Mouse (Mus musculus) layer of hippocampus, adult 11-12 months (tissue): ENCODE measurements at regions not wholly inside any gene's neighbourhood (a gene's known extent, or its start where the extent isn't known, plus 50 kb on each side); places are given as distances from the start of the nearest gene placed in this dataset.

Experiments used
- DNase-seq: peaks from one replicate; pipeline ENCODE4 v3.0.0; 2022; ENCODE audit warnings: low spot score

- DNase-seq: no peak
These were observed 69.5 kb downstream of the Ephb3 start for GRCm38 (mm10) chr16:21274012-21274528.

GRCm38 (mm10) chr16:21277789-21278342 is 73.3 kb downstream of the Ephb3 start:
- no peak for DNase-seq

GRCm38 (mm10) chr16:21278387-21278786 is 73.8 kb downstream of the Ephb3 start:
- no peak for DNase-seq

GRCm38 (mm10) chr16:21280200-21280627 is 75.7 kb downstream of the Ephb3 start:
- DNase-seq: no peak

GRCm38 (mm10) chr16:21281958-21282730 is 77.6 kb downstream of the Ephb3 start:
- DNase-seq: no peak

- peak; percentile 15 for DNase-seq
These were observed 81.5 kb downstream of the Ephb3 start for GRCm38 (mm10) chr16:21286099-21286498.

GRCm38 (mm10) chr16:21289528-21289927 is 85.0 kb downstream of the Ephb3 start:
- DNase-seq: peak; percentile 70

GRCm38 (mm10) chr16:21293010-21293409 is 88.5 kb downstream of the Ephb3 start:
- no peak for DNase-seq

- no peak for DNase-seq
These were observed 89.0 kb downstream of the Ephb3 start for GRCm38 (mm10) chr16:21293569-21293968.

- no peak for DNase-seq
These were observed 90.3 kb downstream of the Ephb3 start for GRCm38 (mm10) chr16:21294677-21295411.

GRCm38 (mm10) chr16:21295956-21296733 is 91.6 kb downstream of the Ephb3 start:
- DNase-seq: no peak

GRCm38 (mm10) chr16:21296786-21297185 is 92.2 kb downstream of the Ephb3 start:
- DNase-seq: no peak

GRCm38 (mm10) chr16:21298866-21299265 is 94.3 kb downstream of the Ephb3 start:
- DNase-seq: no peak

GRCm38 (mm10) chr16:21305859-21306258 is 101.3 kb downstream of the Ephb3 start:
- no peak for DNase-seq

GRCm38 (mm10) chr16:21308513-21308912 is 104.0 kb downstream of the Ephb3 start:
- DNase-seq: no peak

GRCm38 (mm10) chr16:21310636-21311615 is 106.4 kb downstream of the Ephb3 start:
- peak; percentile 54 for DNase-seq

- no peak for DNase-seq
These were observed 107.2 kb downstream of the Ephb3 start for GRCm38 (mm10) chr16:21311781-21312180.

GRCm38 (mm10) chr16:21315751-21316151 is 107.2 kb upstream of the Vps8 start:
- DNase-seq: no peak

GRCm38 (mm10) chr16:21318009-21318639 is 104.8 kb upstream of the Vps8 start:
- DNase-seq: no peak
